Mouse (Mus musculus): ENCODE measurements around the gene Srrd. TPM values are rescaled to one million over a fixed set of nuclear protein-coding genes. Genes with fewer than 3 reads are reported as not detected.

Gene Srrd
- 2.7 and 4.6 TPM in 2 replicates for polyA plus RNA-seq (2021; fragmentation: Nextera tagmentation)
- long read RNA-seq, experiment 1, partial matches to known transcripts = 2 of 6 reads
- long read RNA-seq, experiment 1, other reads (novel, unspliced or antisense) = 2 of 6 reads
- long read RNA-seq, experiment 2, partial matches to known transcripts = 3 of 7 reads
- long read RNA-seq, experiment 2, other reads (novel, unspliced or antisense) = 1 of 7 reads

GRCm38 (mm10) chr5:112342463-112343204 is at the start of gene Srrd, which contains the start of gene Hps4:
TSS of gene Srrd (minus strand) at chr5:112343040.
TSS of gene Hps4 (plus strand) at chr5:112343083.

DNA sequence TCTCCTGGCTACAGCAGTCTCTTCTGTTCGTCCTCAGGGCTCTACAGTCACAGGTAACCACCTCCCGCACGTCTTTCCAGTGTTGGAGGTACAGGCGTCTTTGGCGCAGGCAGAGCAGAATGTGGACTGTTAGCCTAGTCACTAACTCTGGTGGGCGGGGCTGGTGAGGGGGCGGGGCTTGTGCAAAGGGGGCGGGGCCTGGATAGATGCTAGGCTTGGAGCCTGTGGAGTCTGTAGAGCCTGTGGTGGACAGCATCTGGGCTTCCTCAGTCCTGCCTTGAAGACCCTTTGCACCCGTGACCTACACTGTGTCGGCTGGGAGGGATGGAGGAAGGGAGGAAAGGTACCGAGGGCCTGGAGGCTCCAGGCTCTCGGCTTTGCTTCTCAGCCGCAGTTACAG is 13.1 kb upstream of the Srrd start, which contains the start of gene Gm6583:
Gm6583 (minus strand) TSS at position 124 of the 400 bp plus-strand sequence.

DNA sequence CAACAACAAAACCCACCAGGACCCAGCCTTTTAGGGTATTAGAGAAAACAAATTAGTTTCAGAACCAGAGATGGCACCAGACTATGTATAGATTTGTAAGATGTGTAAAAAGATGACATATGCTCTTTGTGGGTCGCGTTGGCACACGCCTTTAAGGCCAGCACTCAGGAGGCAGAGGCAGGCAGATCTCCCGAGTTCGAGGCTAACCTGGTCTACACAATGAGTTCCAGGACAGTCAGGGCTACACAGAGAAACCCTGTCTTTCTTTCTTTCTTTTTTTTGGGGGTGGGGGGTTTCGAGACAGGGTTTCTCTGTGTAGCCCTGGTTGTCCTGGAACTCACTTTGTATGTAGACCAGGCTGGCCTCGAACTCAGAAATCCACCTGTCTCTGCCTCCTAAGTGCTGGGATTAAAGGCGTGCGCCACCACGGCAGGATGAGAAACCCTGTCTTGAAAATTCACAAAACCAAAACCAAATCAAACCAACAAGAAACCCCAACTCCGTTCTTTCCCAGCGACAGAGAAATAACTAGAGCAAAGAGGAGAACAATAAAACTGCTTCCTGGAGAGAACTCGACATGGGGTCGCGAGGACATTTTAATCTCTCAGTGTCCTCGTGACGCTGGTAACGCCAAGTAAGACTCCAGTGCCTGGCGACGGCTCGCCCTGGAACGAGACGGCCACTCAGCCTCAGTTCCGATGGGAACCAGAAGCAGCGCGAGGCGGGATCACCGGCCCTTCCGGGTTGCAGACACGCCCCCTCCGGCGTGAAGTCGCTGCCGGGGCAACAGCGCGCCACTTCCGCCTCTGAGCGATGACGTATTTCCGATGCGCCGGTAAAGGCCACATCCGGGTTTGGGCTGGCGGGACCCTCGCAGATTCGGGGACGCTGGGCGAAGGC is 17.0 kb downstream of the Srrd start, which contains the start of gene Tfip11:
Tfip11 (plus strand) TSS at position 813 of the 900 bp plus-strand sequence.

Other genes starting within 250 kb of the Srrd start
- gene Cryba4, start 90.5 kb downstream of the Srrd start, polyA plus RNA-seq (2021; fragmentation: Nextera tagmentation) = 4.0 and 6.2 TPM in 2 replicates
- gene Crybb1, start 87.2 kb downstream of the Srrd start, polyA plus RNA-seq (2021; fragmentation: Nextera tagmentation) = 14.6 and 16.4 TPM in 2 replicates
- gene Tpst2, start 66.3 kb downstream of the Srrd start, polyA plus RNA-seq (2021; fragmentation: Nextera tagmentation) = 60.6 and 71.3 TPM in 2 replicates
- gene Tfip11, start 16.7 kb downstream of the Srrd start, polyA plus RNA-seq (2021; fragmentation: Nextera tagmentation) = 16.7 and 18.9 TPM in 2 replicates
- gene Hps4, start within 50 bp of the Srrd start, polyA plus RNA-seq (2021; fragmentation: Nextera tagmentation) = 10.8 and 11.7 TPM in 2 replicates
- not detected in 2 replicates for gene Gm6583, start 13.0 kb upstream of the Srrd start, polyA plus RNA-seq (2021; fragmentation: Nextera tagmentation)
- gene Asphd2, start 51.8 kb upstream of the Srrd start, polyA plus RNA-seq (2021; fragmentation: Nextera tagmentation) = 49.7 and 57.4 TPM in 2 replicates
- not detected in 2 replicates for gene Gm6588, start 106.4 kb upstream of the Srrd start, polyA plus RNA-seq (2021; fragmentation: Nextera tagmentation)
- gene Sez6l, start 234.1 kb upstream of the Srrd start, polyA plus RNA-seq (2021; fragmentation: Nextera tagmentation) = 53.2 and 60.6 TPM in 2 replicates

Data from layer of hippocampus, adult 6 months (tissue).